8 mouse cellular contexts compared by ENCODE assay signal in the genomic region with DNA sequence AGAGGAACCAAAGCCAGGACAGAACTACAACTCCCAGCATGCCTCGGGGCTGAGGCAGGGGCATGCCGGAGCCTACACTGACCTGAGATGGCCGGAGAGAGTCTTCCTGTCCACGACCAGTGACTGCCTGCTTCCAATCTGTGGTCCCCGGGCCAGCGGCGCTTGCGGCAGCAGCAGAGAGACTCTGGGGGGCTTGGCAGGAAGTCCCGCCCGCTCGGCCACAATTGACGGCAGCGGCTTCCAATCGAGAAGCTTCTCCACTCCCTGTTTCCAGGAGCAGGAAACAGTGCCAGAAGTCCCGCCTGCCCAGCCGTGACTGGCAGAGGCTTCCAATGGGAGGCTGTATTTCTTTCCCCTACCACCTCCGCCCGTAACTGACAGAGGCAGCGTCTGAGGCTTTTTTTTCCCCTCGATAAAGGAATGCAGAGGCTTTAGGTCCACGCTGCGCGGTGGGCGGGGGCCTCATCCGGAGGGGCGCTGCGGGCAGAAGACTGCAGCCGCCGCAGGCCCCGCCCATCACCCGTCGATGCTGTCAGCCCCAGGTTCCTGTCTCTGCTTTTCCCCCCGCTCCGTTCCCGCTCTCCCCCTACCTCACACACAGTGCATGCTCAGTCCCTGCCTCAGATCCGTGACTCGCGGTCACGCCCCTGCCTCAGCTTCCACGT. TPM values are rescaled to one million over a fixed set of nuclear protein-coding genes. Genes with fewer than 3 reads are reported as not detected.
A peak's percentile ranks its signal among the peaks of the same experiment; 100 is the strongest.
DNase-seq lines count a peak whose midpoint lies in the region; ATAC-seq and TF ChIP-seq lines count a peak whose summit lies in the region.

No protein-coding gene starts in this region.

- peak overlapping the region; percentile 97 for H3K27ac ChIP-seq in forebrain, embryonic 16.5 days (ENCODE audit: low read length)
- H3K27ac ChIP-seq in layer of hippocampus, adult 2 months: peak overlapping the region; percentile 96
- peak overlapping the region; percentile 95 for H3K27ac ChIP-seq in lung, embryonic 15.5 days

- H3K9ac ChIP-seq in forebrain, embryonic 16.5 days (replicated peaks; ENCODE audit: low read depth, low read length): peak overlapping the region; percentile 67
- H3K9ac ChIP-seq in lung, embryonic 15.5 days: peak overlapping the region; percentile 70

- WGBS in forebrain, embryonic 16.5 days: under 1% methylated on average over 35 of the region's 40 CpGs
- under 1% methylated on average over 40 of the region's 40 CpGs for WGBS in lung, embryonic 15.5 days

- H3K4me1 ChIP-seq in G1E (ENCODE audit: insufficient read depth, low read depth, low read length): peaks cover 15% of the 10 kb centered on the region
- H3K4me1 ChIP-seq in forebrain, embryonic 16.5 days (replicated peaks; ENCODE audit: control insufficient read depth, insufficient read depth, low read length): peaks cover 3% of the 10 kb centered on the region; the same call in 1 of the 2 replicates
- H3K4me1 ChIP-seq in lung, embryonic 15.5 days: no peaks in the 10 kb centered on the region

- intact Hi-C loops in heart, postnatal 36 days (cut with DNase I): loop anchor here (1.0 kb wide), 1 partner anchor 30 kb away; a partner anchor contains a TSS

- peak overlapping the region; percentile 61 for H3K4me2 ChIP-seq in forebrain, embryonic 16.5 days (ENCODE audit: low read length)
- H3K4me2 ChIP-seq in lung, embryonic 15.5 days: peak overlapping the region; percentile 80

- no peaks in the 10 kb centered on the region for H3K36me3 ChIP-seq in G1E (replicated peaks)
- H3K36me3 ChIP-seq in forebrain, embryonic 16.5 days (ENCODE audit: control insufficient read depth, insufficient read depth): no peaks in the 10 kb centered on the region
- no peaks in the 10 kb centered on the region for H3K36me3 ChIP-seq in lung, embryonic 15.5 days

- no peak for TF ChIP-seq CTCF in G1E (IDR thresholded peaks at IDR 0.05; ENCODE audit: low read depth, low read length)
- no peak for TF ChIP-seq CTCF in layer of hippocampus, adult 2 months (conservative IDR thresholded peaks at IDR 0.05)

- ATAC-seq in G1E (ENCODE audit: extremely low read depth, insufficient number of reproducible peaks, low FRiP score, poor library complexity, severe bottlenecking): peak; percentile 37
- ATAC-seq in forebrain, embryonic 16.5 days: peak; percentile 86
- ATAC-seq in lung, embryonic 15.5 days (ENCODE audit: borderline replicate concordance, extremely low read depth, low FRiP score, low TSS enrichment): peak; percentile 77

- H3K9me3 ChIP-seq in G1E (replicated peaks): no peaks in the 10 kb centered on the region
- no peaks in the 10 kb centered on the region for H3K9me3 ChIP-seq in forebrain, embryonic 16.5 days (ENCODE audit: control insufficient read depth, low read length)
- H3K9me3 ChIP-seq in lung, embryonic 15.5 days: 0 out of 2 replicates have a peak, but pooled peaks cover 3% of the 10 kb centered on the region

- peak overlapping the region; percentile 72 for H3K4me3 ChIP-seq in G1E (ENCODE audit: low read depth, low read length)
- peak overlapping the region; percentile 53 for H3K4me3 ChIP-seq in forebrain, embryonic 16.5 days (replicated peaks; ENCODE audit: low read length)
- H3K4me3 ChIP-seq in layer of hippocampus, adult 2 months: peak overlapping the region; percentile 76
- peak overlapping the region; percentile 58 for H3K4me3 ChIP-seq in lung, embryonic 15.5 days

- peaks cover 9% of the 10 kb centered on the region; the same call in 1 of the 2 replicates for H3K27me3 ChIP-seq in G1E (ENCODE audit: insufficient read depth, low read length)
- H3K27me3 ChIP-seq in forebrain, embryonic 16.5 days (replicated peaks; ENCODE audit: control insufficient read depth, insufficient read depth, low read length): no peaks in the 10 kb centered on the region
- H3K27me3 ChIP-seq in lung, embryonic 15.5 days: no peaks in the 10 kb centered on the region

- no peak for DNase-seq in G1E (ENCODE audit: low spot score)
- DNase-seq in cerebellum, adult 18-20 months: peak; percentile 94 to 95
- peak; percentile 96 to 97 for DNase-seq in heart, postnatal 36 days
- peak; percentile 91 to 94 for DNase-seq in layer of hippocampus, adult 2 months (ENCODE audit: low spot score in 2 of 2)
- DNase-seq in ovary, adult 18-20 months (ENCODE audit: low spot score): peak; percentile 88
- DNase-seq in thymus, postnatal 0 days (ENCODE audit: low spot score): peak; percentile 94

RNA-seq across cellular contexts. Expression of a gene that starts 30.8 kb away (rescaled TPM):
- total RNA-seq in G1E (2014; fragmentation: Nextera tagmentation) (76.5 and 79.9 TPM in 2 replicates), G1E (2017) (38.0 and 43.5 TPM in 2 replicates)
- polyA plus RNA-seq in G1E (2012): 51.0 and 57.0 TPM in 2 replicates
- polyA plus RNA-seq in forebrain, embryonic 16.5 days (2015; fragmentation: Nextera tagmentation; extraction: Ambion mirVana): 17.0 and 19.2 TPM in 2 replicates
- 10 to 100 TPM; 33.1 to 35.0 TPM for total RNA-seq in heart, postnatal 36 days (2021)
- 10 to 100 TPM; 61.1 to 62.4 TPM for total RNA-seq in layer of hippocampus, adult 2 months (2021)
- polyA plus RNA-seq in lung, embryonic 15.5 days (2015; fragmentation: Nextera tagmentation; extraction: Ambion mirVana): 18.4 and 19.4 TPM in 2 replicates
- 19.1 and 19.2 TPM in 2 replicates for polyA plus RNA-seq in thymus, postnatal 0 days (2015; fragmentation: Nextera tagmentation; extraction: Ambion mirVana)
